Mouse (Mus musculus) midbrain, embryonic 15.5 days (tissue): ENCODE data around the gene Mab21l3. TPM values are rescaled to one million over a fixed set of nuclear protein-coding genes. Genes with fewer than 3 reads are reported as not detected.
"Not testable (repeated sequence)": the region's sequence is repeated elsewhere in the genome, so short reads cannot be mapped to it uniquely, and the experiment has no call there.

ENCODE experiments used
- ATAC-seq: fragments of 200-750 bp; cut with Nextera tagmentation; replicated peaks from 2 replicates; pipeline ENCODE4 v1.8.0; 2017; ENCODE audit warnings: moderate TSS enrichment
- H3K27ac ChIP-seq: fragments of 300-500 bp; sonication (generic); 2 replicates; pipeline ENCODE4 v1.5.1; 2015; ENCODE audit warnings: mild to moderate bottlenecking, inconsistent platforms
- H3K27me3 ChIP-seq: fragments of 300-500 bp; sonication (generic); replicated peaks from 2 replicates; pipeline ENCODE4 v1.6.1; 2015; ENCODE audit warnings: inconsistent platforms
- H3K36me3 ChIP-seq: fragments of 300-500 bp; sonication (generic); replicated peaks from 2 replicates; pipeline ENCODE4 v1.6.1; 2015; ENCODE audit warnings: inconsistent platforms
- H3K4me1 ChIP-seq: fragments of 300-500 bp; sonication (generic); 2 replicates; pipeline ENCODE4 v1.6.1; 2015; ENCODE audit warnings: inconsistent platforms
- H3K4me2 ChIP-seq: fragments of 300-500 bp; sonication (generic); 2 replicates; pipeline ENCODE4 v1.6.1; 2015; ENCODE audit warnings: inconsistent platforms, mild to moderate bottlenecking, moderate library complexity
- H3K4me3 ChIP-seq: fragments of 300-500 bp; sonication (generic); 2 replicates; pipeline ENCODE4 v1.5.1; 2015; ENCODE audit warnings: mild to moderate bottlenecking, inconsistent platforms
- H3K9ac ChIP-seq: fragments of 300-500 bp; sonication (generic); 2 replicates; pipeline ENCODE4 v1.6.1; 2015; ENCODE audit warnings: mild to moderate bottlenecking, inconsistent platforms
- H3K9me3 ChIP-seq: fragments of 300-500 bp; sonication (generic); 2 replicates; pipeline ENCODE4 v1.6.1; 2016; ENCODE audit warnings: inconsistent platforms
- WGBS: fragments of 180-500 bp; shearing (Covaris S2); methylation state at CpG from one replicate; pipeline ENCODE4 v1.1.7; 2015; ENCODE audit warnings: mixed read lengths; 5-methylcytosine and 5-hydroxymethylcytosine counted together
- polyA plus RNA-seq: library from polyadenylated mRNA; unstranded; fragments of >200 nt; fragmentation: Nextera tagmentation; extraction: Ambion mirVana; gene quantifications from 2 replicates; pipeline ENCODE4 v1.2.1, GENCODE M21; 2015

Mab21l3 gene
- polyA plus RNA-seq, 1 experiment from 2014 or later = 0.21 TPM

GRCm38 (mm10) chr3:101836971-101837370, 11.8 kb downstream of the Mab21l3 start:
- Histone ChIP-seq H3K9ac (no peak overlapping the region), H3K27ac (no peak overlapping the region), H3K4me3 (no peak overlapping the region), H3K27me3 (no peaks in the 10 kb centered on the region), H3K36me3 (no peaks in the 10 kb centered on the region), H3K4me2 (no peak overlapping the region), H3K4me1 (peaks cover 11% of the 10 kb centered on the region), H3K9me3 (no peaks in the 10 kb centered on the region)
- ATAC-seq = no peak
- WGBS = 79% methylated on average over 3 of the region's 3 CpGs

GRCm38 (mm10) chr3:101836532-101836931, 12.2 kb downstream of the Mab21l3 start:
- H3K9me3 ChIP-seq = no peaks in the 10 kb centered on the region
- H3K4me2 ChIP-seq = peak overlapping the region; percentile 32
- 73% methylated on average over 5 of the region's 5 CpGs for WGBS
- H3K27me3 ChIP-seq = no peaks in the 10 kb centered on the region
- ATAC-seq = no peak; the same call in 1 of the 2 replicates
- H3K36me3 ChIP-seq = no peaks in the 10 kb centered on the region
- H3K4me3 ChIP-seq = no peak overlapping the region
- H3K9ac ChIP-seq = no peak overlapping the region
- no peak overlapping the region for H3K27ac ChIP-seq
- H3K4me1 ChIP-seq = peaks cover 11% of the 10 kb centered on the region

GRCm38 (mm10) chr3:101836045-101836444, 12.7 kb downstream of the Mab21l3 start:
- 0% methylated on average over 8 of the region's 8 CpGs for WGBS
- Histone ChIP-seq H3K9me3 (no peaks in the 10 kb centered on the region), H3K4me1 (peaks cover 11% of the 10 kb centered on the region), H3K4me3 (no peak overlapping the region), H3K27me3 (no peaks in the 10 kb centered on the region), H3K4me2 (peak overlapping the region; percentile 32), H3K27ac (no peak overlapping the region), H3K36me3 (no peaks in the 10 kb centered on the region), H3K9ac (no peak overlapping the region)
- peak; percentile 87 for ATAC-seq

- peaks cover 9% of the 10 kb centered on the region for H3K4me1 ChIP-seq
- no peak overlapping the region for H3K4me2 ChIP-seq
- H3K27me3 ChIP-seq = no peaks in the 10 kb centered on the region
- H3K9ac ChIP-seq = no peak overlapping the region
- no peaks in the 10 kb centered on the region for H3K36me3 ChIP-seq
- H3K9me3 ChIP-seq = no peaks in the 10 kb centered on the region
- WGBS = 42% methylated on average over 10 of the region's 10 CpGs
- H3K4me3 ChIP-seq = no peak overlapping the region
- ATAC-seq = no peak
- no peak overlapping the region for H3K27ac ChIP-seq
These were observed 17.4 kb downstream of the Mab21l3 start for GRCm38 (mm10) chr3:101831189-101831858.

- ATAC-seq = no peak
- Histone ChIP-seq H3K4me3 (no peak overlapping the region), H3K27me3 (no peaks in the 10 kb centered on the region), H3K4me2 (no peak overlapping the region), H3K4me1 (no peaks in the 10 kb centered on the region), H3K27ac (no peak overlapping the region), H3K9ac (no peak overlapping the region), H3K36me3 (no peaks in the 10 kb centered on the region), H3K9me3 (no peaks in the 10 kb centered on the region)
- WGBS = 77% methylated on average over 10 of the region's 10 CpGs
These were observed 18.7 kb downstream of the Mab21l3 start for GRCm38 (mm10) chr3:101829881-101830616.

GRCm38 (mm10) chr3:101828595-101828994, 20.2 kb downstream of the Mab21l3 start:
- WGBS = 33% methylated on average over 3 of the region's 3 CpGs
- ATAC-seq = no peak
- Histone ChIP-seq H3K27me3 (no peaks in the 10 kb centered on the region), H3K36me3 (no peaks in the 10 kb centered on the region), H3K27ac (no peak overlapping the region), H3K4me3 (no peak overlapping the region), H3K9me3 (no peaks in the 10 kb centered on the region), H3K4me1 (no peaks in the 10 kb centered on the region), H3K9ac (no peak overlapping the region), H3K4me2 (no peak overlapping the region)

- Histone ChIP-seq H3K27me3 (no peaks in the 10 kb centered on the region), H3K9me3 (no peaks in the 10 kb centered on the region), H3K4me1 (no peaks in the 10 kb centered on the region), H3K4me2 (no peak overlapping the region), H3K27ac (no peak overlapping the region), H3K9ac (no peak overlapping the region), H3K36me3 (no peaks in the 10 kb centered on the region), H3K4me3 (no peak overlapping the region)
- no peak; the same call in 1 of the 2 replicates for ATAC-seq
- WGBS = 84% methylated on average over 6 of the region's 6 CpGs
These were observed 21.5 kb downstream of the Mab21l3 start for GRCm38 (mm10) chr3:101827220-101827715.

GRCm38 (mm10) chr3:101824338-101824737, 24.4 kb downstream of the Mab21l3 start:
- Histone ChIP-seq H3K4me2 (no peak overlapping the region), H3K27ac (no peak overlapping the region), H3K4me1 (no peaks in the 10 kb centered on the region), H3K4me3 (no peak overlapping the region), H3K27me3 (no peaks in the 10 kb centered on the region), H3K36me3 (no peaks in the 10 kb centered on the region), H3K9me3 (no peaks in the 10 kb centered on the region), H3K9ac (no peak overlapping the region)
- ATAC-seq = no peak
- WGBS = 82% methylated on average over 9 of the region's 9 CpGs

GRCm38 (mm10) chr3:101822052-101822451, 26.7 kb downstream of the Mab21l3 start:
- no peak overlapping the region for H3K27ac ChIP-seq
- WGBS = 79% methylated on average over 5 of the region's 5 CpGs
- no peak overlapping the region for H3K9ac ChIP-seq
- no peaks in the 10 kb centered on the region for H3K9me3 ChIP-seq
- no peak overlapping the region for H3K4me3 ChIP-seq
- no peaks in the 10 kb centered on the region for H3K4me1 ChIP-seq
- no peak for ATAC-seq
- H3K36me3 ChIP-seq = no peaks in the 10 kb centered on the region
- H3K4me2 ChIP-seq = no peak overlapping the region
- no peaks in the 10 kb centered on the region for H3K27me3 ChIP-seq

- 80% methylated on average over 3 of the region's 3 CpGs for WGBS
These were observed 28.1 kb downstream of the Mab21l3 start for GRCm38 (mm10) chr3:101820708-101821107.

GRCm38 (mm10) chr3:101816006-101816405, 32.8 kb downstream of the Mab21l3 start:
- Histone ChIP-seq H3K9ac (no peak overlapping the region), H3K36me3 (no peaks in the 10 kb centered on the region)

More at GRCm38 (mm10) chr3:101820708-101821107, 28.1 kb downstream of the Mab21l3 start:
- H3K4me3 ChIP-seq, H3K9me3 ChIP-seq, H3K27me3 ChIP-seq, H3K27ac ChIP-seq, H3K9ac ChIP-seq, H3K36me3 ChIP-seq, H3K4me2 ChIP-seq, ATAC-seq, H3K4me1 ChIP-seq: not testable (repeated sequence)

GRCm38 (mm10) chr3:101814790-101815189, 34.0 kb downstream of the Mab21l3 start:
- no peak for ATAC-seq
- H3K4me1 ChIP-seq = no peaks in the 10 kb centered on the region
- no peaks in the 10 kb centered on the region for H3K36me3 ChIP-seq
- 80% methylated on average over 9 of the region's 9 CpGs for WGBS
- H3K4me2 ChIP-seq = no peak overlapping the region
- H3K4me3 ChIP-seq = no peak overlapping the region
- H3K9ac ChIP-seq = no peak overlapping the region
- H3K27ac ChIP-seq = no peak overlapping the region
- H3K9me3 ChIP-seq = no peaks in the 10 kb centered on the region
- H3K27me3 ChIP-seq = no peaks in the 10 kb centered on the region

More at GRCm38 (mm10) chr3:101816006-101816405, 32.8 kb downstream of the Mab21l3 start:
- H3K9me3 ChIP-seq = no peaks in the 10 kb centered on the region
- no peaks in the 10 kb centered on the region for H3K4me1 ChIP-seq
- WGBS = 91% methylated on average over 3 of the region's 3 CpGs
- no peaks in the 10 kb centered on the region for H3K27me3 ChIP-seq
- H3K4me2 ChIP-seq = no peak overlapping the region
- no peak overlapping the region for H3K4me3 ChIP-seq
- no peak for ATAC-seq
- H3K27ac ChIP-seq = no peak overlapping the region
